Mouse (Mus musculus): ENCODE data around the gene Gtf2a1l. TPM values are rescaled to one million over a fixed set of nuclear protein-coding genes. Genes with fewer than 3 reads are reported as not detected.
A peak's percentile ranks its signal among the peaks of the same experiment; 100 is the strongest.

Gene Gtf2a1l
- 0.22 TPM in 1 of 2 replicates, not detected in the other for polyA plus RNA-seq (2014; fragmentation: Nextera tagmentation; extraction: Ambion mirVana)

- H3K4me1 ChIP-seq (ENCODE audit: control insufficient read depth, insufficient read depth, low read length): no peaks in the 10 kb centered on the region
- ATAC-seq (ENCODE audit: low FRiP score, low TSS enrichment) (no peak; the same call in 1 of the 2 replicates), DNase-seq (peak; percentile 61)
- no peak within 1 kb of the TSS for H3K9ac ChIP-seq (replicated peaks; ENCODE audit: low read length)
- no peak within 1 kb of the TSS for H3K27ac ChIP-seq (replicated peaks; ENCODE audit: low read depth, low read length)
- peak within 1 kb of the TSS; percentile 28 for H3K4me2 ChIP-seq (ENCODE audit: low read length)
- H3K27me3 ChIP-seq (ENCODE audit: control insufficient read depth, insufficient read depth, low read length): no peaks in the 10 kb centered on the region
- H3K36me3 ChIP-seq (ENCODE audit: control insufficient read depth, insufficient read depth, low read length): no peaks in the 10 kb centered on the region
- no peak within 1 kb of the TSS for H3K4me3 ChIP-seq (replicated peaks; ENCODE audit: low read depth, low read length)
- H3K9me3 ChIP-seq (ENCODE audit: control insufficient read depth, low read length): no peaks in the 10 kb centered on the region
- WGBS: 32% methylated on average over 21 of the region's 21 CpGs
These were observed at the start of gene Gtf2a1l for GRCm38 (mm10) chr17:88668452-88668851. Gtf2a1l (plus strand) TSS chr17:88668660.

GRCm38 (mm10) chr17:88620935-88621334, 47.5 kb upstream of the Gtf2a1l start:
- WGBS: 88% methylated on average over 4 of the region's 4 CpGs
- DNase-seq (no peak), ATAC-seq (ENCODE audit: low FRiP score, low TSS enrichment) (no peak)
- Histone ChIP-seq H3K4me2 (ENCODE audit: low read length) (no peak overlapping the region), H3K4me3 (replicated peaks; ENCODE audit: low read depth, low read length) (no peak overlapping the region), H3K4me1 (ENCODE audit: control insufficient read depth, insufficient read depth, low read length) (no peaks in the 10 kb centered on the region), H3K27ac (replicated peaks; ENCODE audit: low read depth, low read length) (no peak overlapping the region), H3K9ac (replicated peaks; ENCODE audit: low read length) (no peak overlapping the region), H3K36me3 (ENCODE audit: control insufficient read depth, insufficient read depth, low read length) (no peaks in the 10 kb centered on the region), H3K27me3 (ENCODE audit: control insufficient read depth, insufficient read depth, low read length) (no peaks in the 10 kb centered on the region), H3K9me3 (ENCODE audit: control insufficient read depth, low read length) (no peaks in the 10 kb centered on the region)

GRCm38 (mm10) chr17:88621374-88621773, 47.1 kb upstream of the Gtf2a1l start:
- ATAC-seq (ENCODE audit: low FRiP score, low TSS enrichment) (no peak), DNase-seq (no peak)
- Histone ChIP-seq H3K27me3 (ENCODE audit: control insufficient read depth, insufficient read depth, low read length) (no peaks in the 10 kb centered on the region), H3K27ac (replicated peaks; ENCODE audit: low read depth, low read length) (no peak overlapping the region), H3K36me3 (ENCODE audit: control insufficient read depth, insufficient read depth, low read length) (no peaks in the 10 kb centered on the region), H3K9me3 (ENCODE audit: control insufficient read depth, low read length) (no peaks in the 10 kb centered on the region), H3K9ac (replicated peaks; ENCODE audit: low read length) (no peak overlapping the region), H3K4me3 (replicated peaks; ENCODE audit: low read depth, low read length) (no peak overlapping the region), H3K4me2 (ENCODE audit: low read length) (no peak overlapping the region), H3K4me1 (ENCODE audit: control insufficient read depth, insufficient read depth, low read length) (no peaks in the 10 kb centered on the region)
- WGBS: 93% methylated on average over 3 of the region's 3 CpGs

GRCm38 (mm10) chr17:88622711-88623110, 45.7 kb upstream of the Gtf2a1l start:
- Histone ChIP-seq H3K27me3 (ENCODE audit: control insufficient read depth, insufficient read depth, low read length) (no peaks in the 10 kb centered on the region), H3K4me1 (ENCODE audit: control insufficient read depth, insufficient read depth, low read length) (no peaks in the 10 kb centered on the region), H3K9ac (replicated peaks; ENCODE audit: low read length) (no peak overlapping the region), H3K4me3 (replicated peaks; ENCODE audit: low read depth, low read length) (no peak overlapping the region), H3K4me2 (ENCODE audit: low read length) (no peak overlapping the region), H3K36me3 (ENCODE audit: control insufficient read depth, insufficient read depth, low read length) (no peaks in the 10 kb centered on the region), H3K27ac (replicated peaks; ENCODE audit: low read depth, low read length) (no peak overlapping the region), H3K9me3 (ENCODE audit: control insufficient read depth, low read length) (no peaks in the 10 kb centered on the region)
- 94% methylated on average over 1 of the region's 1 CpGs for WGBS
- no peak for ATAC-seq (ENCODE audit: low FRiP score, low TSS enrichment)
- no peak for DNase-seq

- H3K27ac ChIP-seq (replicated peaks; ENCODE audit: low read depth, low read length): no peak overlapping the region
- H3K9me3 ChIP-seq (ENCODE audit: control insufficient read depth, low read length): no peaks in the 10 kb centered on the region
- no peaks in the 10 kb centered on the region for H3K27me3 ChIP-seq (ENCODE audit: control insufficient read depth, insufficient read depth, low read length)
- H3K9ac ChIP-seq (replicated peaks; ENCODE audit: low read length): no peak overlapping the region
- no peaks in the 10 kb centered on the region for H3K36me3 ChIP-seq (ENCODE audit: control insufficient read depth, insufficient read depth, low read length)
- H3K4me3 ChIP-seq (replicated peaks; ENCODE audit: low read depth, low read length): no peak overlapping the region
- ATAC-seq (ENCODE audit: low FRiP score, low TSS enrichment) (no peak), DNase-seq (no peak)
- WGBS: 93% methylated on average over 4 of the region's 4 CpGs
- peaks cover 3% of the 10 kb centered on the region; the same call in 1 of the 2 replicates for H3K4me1 ChIP-seq (ENCODE audit: control insufficient read depth, insufficient read depth, low read length)
- no peak overlapping the region for H3K4me2 ChIP-seq (ENCODE audit: low read length)
These were observed 44.1 kb upstream of the Gtf2a1l start for GRCm38 (mm10) chr17:88624386-88624785.

- no peak for ATAC-seq (ENCODE audit: low FRiP score, low TSS enrichment)
These were observed 43.1 kb upstream of the Gtf2a1l start for GRCm38 (mm10) chr17:88625350-88625749.

GRCm38 (mm10) chr17:88625931-88626330, 42.5 kb upstream of the Gtf2a1l start:
- Histone ChIP-seq H3K4me1 (ENCODE audit: control insufficient read depth, insufficient read depth, low read length) (peaks cover 14% of the 10 kb centered on the region), H3K36me3 (ENCODE audit: control insufficient read depth, insufficient read depth, low read length) (no peaks in the 10 kb centered on the region), H3K9ac (replicated peaks; ENCODE audit: low read length) (no peak overlapping the region), H3K4me3 (replicated peaks; ENCODE audit: low read depth, low read length) (no peak overlapping the region), H3K4me2 (ENCODE audit: low read length) (no peak overlapping the region), H3K9me3 (ENCODE audit: control insufficient read depth, low read length) (no peaks in the 10 kb centered on the region), H3K27ac (replicated peaks; ENCODE audit: low read depth, low read length) (no peak overlapping the region), H3K27me3 (ENCODE audit: control insufficient read depth, insufficient read depth, low read length) (no peaks in the 10 kb centered on the region)
- DNase-seq (no peak), ATAC-seq (ENCODE audit: low FRiP score, low TSS enrichment) (no peak)
- WGBS: 76% methylated on average over 7 of the region's 7 CpGs

More at GRCm38 (mm10) chr17:88625350-88625749, 43.1 kb upstream of the Gtf2a1l start:
- 93% methylated on average over 13 of the region's 13 CpGs for WGBS
- DNase-seq: no peak
- H3K4me2 ChIP-seq (ENCODE audit: low read length): no peak overlapping the region
- H3K36me3 ChIP-seq (ENCODE audit: control insufficient read depth, insufficient read depth, low read length): no peaks in the 10 kb centered on the region
- no peaks in the 10 kb centered on the region for H3K27me3 ChIP-seq (ENCODE audit: control insufficient read depth, insufficient read depth, low read length)
- no peaks in the 10 kb centered on the region for H3K9me3 ChIP-seq (ENCODE audit: control insufficient read depth, low read length)
- H3K27ac ChIP-seq (replicated peaks; ENCODE audit: low read depth, low read length): no peak overlapping the region
- H3K4me3 ChIP-seq (replicated peaks; ENCODE audit: low read depth, low read length): no peak overlapping the region
- H3K4me1 ChIP-seq (ENCODE audit: control insufficient read depth, insufficient read depth, low read length): peaks cover 13% of the 10 kb centered on the region
- H3K9ac ChIP-seq (replicated peaks; ENCODE audit: low read length): no peak overlapping the region

GRCm38 (mm10) chr17:88626347-88626811, 42.1 kb upstream of the Gtf2a1l start:
- ATAC-seq (ENCODE audit: low FRiP score, low TSS enrichment): no peak
- 51% methylated on average over 7 of the region's 7 CpGs for WGBS

GRCm38 (mm10) chr17:88627150-88627549, 41.3 kb upstream of the Gtf2a1l start:
- Histone ChIP-seq H3K27ac (replicated peaks; ENCODE audit: low read depth, low read length) (no peak overlapping the region), H3K4me3 (replicated peaks; ENCODE audit: low read depth, low read length) (no peak overlapping the region), H3K4me1 (ENCODE audit: control insufficient read depth, insufficient read depth, low read length) (peaks cover 14% of the 10 kb centered on the region), H3K9me3 (ENCODE audit: control insufficient read depth, low read length) (no peaks in the 10 kb centered on the region), H3K4me2 (ENCODE audit: low read length) (no peak overlapping the region), H3K9ac (replicated peaks; ENCODE audit: low read length) (no peak overlapping the region), H3K36me3 (ENCODE audit: control insufficient read depth, insufficient read depth, low read length) (no peaks in the 10 kb centered on the region), H3K27me3 (ENCODE audit: control insufficient read depth, insufficient read depth, low read length) (no peaks in the 10 kb centered on the region)
- ATAC-seq (ENCODE audit: low FRiP score, low TSS enrichment) (no peak), DNase-seq (no peak)
- WGBS: 85% methylated on average over 7 of the region's 7 CpGs

More at GRCm38 (mm10) chr17:88626347-88626811, 42.1 kb upstream of the Gtf2a1l start:
- no peaks in the 10 kb centered on the region for H3K9me3 ChIP-seq (ENCODE audit: control insufficient read depth, low read length)
- H3K4me1 ChIP-seq (ENCODE audit: control insufficient read depth, insufficient read depth, low read length): peaks cover 14% of the 10 kb centered on the region
- H3K27ac ChIP-seq (replicated peaks; ENCODE audit: low read depth, low read length): no peak overlapping the region
- no peak for DNase-seq
- H3K36me3 ChIP-seq (ENCODE audit: control insufficient read depth, insufficient read depth, low read length): no peaks in the 10 kb centered on the region
- no peak overlapping the region for H3K9ac ChIP-seq (replicated peaks; ENCODE audit: low read length)
- H3K4me3 ChIP-seq (replicated peaks; ENCODE audit: low read depth, low read length): no peak overlapping the region
- no peaks in the 10 kb centered on the region for H3K27me3 ChIP-seq (ENCODE audit: control insufficient read depth, insufficient read depth, low read length)
- H3K4me2 ChIP-seq (ENCODE audit: low read length): no peak overlapping the region
